ENCODE assay signal across 9 mouse cellular contexts in genomic region chr5:148379455-148380245, GRCm38 (mm10). TPM values are rescaled to one million over a fixed set of nuclear protein-coding genes. Genes with fewer than 3 reads are reported as not detected.
DNase-seq lines count a peak whose midpoint lies in the region; ATAC-seq and TF ChIP-seq lines count a peak whose summit lies in the region.
"Had no signal": no experiment of that assay in that cellular context is flagged by ENCODE, and none has a peak within 500 bp of the region (broad histone marks: within the 10 kb centered on the region; RNA-seq: fewer than 3 reads in every experiment).

No protein-coding gene starts in this region.

- H3K4me3 ChIP-seq in gastrocnemius, adult 2 months, result no peak overlapping the region
- H3K4me3 ChIP-seq in lung, adult 2 months (replicated peaks; ENCODE audit: extremely low read depth, low read depth, low read length), result no peak overlapping the region
- no peak overlapping the region for H3K4me3 ChIP-seq in forebrain, embryonic 11.5 days (ENCODE audit: low read depth, low read length)
- H3K4me3 ChIP-seq: neural tube, embryonic 12.5 days had no signal

- H3K4me2 ChIP-seq in forebrain, embryonic 11.5 days (ENCODE audit: low read depth, low read length, severe bottlenecking), result no peak overlapping the region
- H3K4me2 ChIP-seq: neural tube, embryonic 12.5 days had no signal

- H3K9ac ChIP-seq in forebrain, embryonic 11.5 days (ENCODE audit: low read length), result no peak overlapping the region
- H3K9ac ChIP-seq: neural tube, embryonic 12.5 days had no signal

- 76% methylated on average over 17 of the region's 17 CpGs for WGBS in lung, adult 2 months
- 89% methylated on average over 17 of the region's 17 CpGs for WGBS in forebrain, embryonic 11.5 days

- H3K27me3 ChIP-seq in forebrain, embryonic 11.5 days (ENCODE audit: control insufficient read depth, insufficient read depth, low read length), result no peaks in the 10 kb centered on the region
- H3K27me3 ChIP-seq: neural tube, embryonic 12.5 days had no signal

- 0 out of 2 replicates have a peak, but pooled peaks cover 3% of the 10 kb centered on the region for H3K4me1 ChIP-seq in lung, adult 2 months (ENCODE audit: control insufficient read depth, insufficient read depth, low read length)
- H3K4me1 ChIP-seq in forebrain, embryonic 11.5 days (replicated peaks; ENCODE audit: control insufficient read depth, insufficient read depth, low read length), result no peaks in the 10 kb centered on the region; the same call in 1 of the 2 replicates
- H3K4me1 ChIP-seq: neural tube, embryonic 12.5 days had no signal

- no peaks in the 10 kb centered on the region for H3K9me3 ChIP-seq in forebrain, embryonic 11.5 days (ENCODE audit: control insufficient read depth, low read length)

- H3K27ac ChIP-seq in gastrocnemius, adult 2 months, result no peak overlapping the region
- no peak overlapping the region for H3K27ac ChIP-seq in forebrain, embryonic 11.5 days (ENCODE audit: low read depth, low read length)
- H3K27ac ChIP-seq: neural tube, embryonic 12.5 days had no signal

- DNase-seq in gastrocnemius, adult 2 months, result no peak
- DNase-seq in gastrocnemius, postnatal 25 days, result no peak
- DNase-seq in ZHBTc4 (ENCODE audit: low read depth, low spot score), result peak; percentile 79
- DNase-seq in lung, adult 2 months, result no peak
- DNase-seq in spleen, postnatal 14 days (ENCODE audit: low spot score in 2 of 2), result peak; percentile 22 to 41
- no peak for DNase-seq in left cerebral cortex, postnatal 14 days (ENCODE audit: low spot score in 2 of 2)
- no peak for DNase-seq in heart, postnatal 25 days (ENCODE audit: low spot score)
- no peak for DNase-seq in forebrain, embryonic 11.5 days (ENCODE audit: low spot score)

- TF ChIP-seq CTCF in gastrocnemius, adult 2 months (IDR thresholded peaks at IDR 0.05), result peak; percentile 39
- TF ChIP-seq CTCF in lung, adult 2 months (IDR thresholded peaks at IDR 0.05; ENCODE audit: insufficient read depth, low read length), result peak; percentile 31

- H3K36me3 ChIP-seq in forebrain, embryonic 11.5 days (ENCODE audit: control insufficient read depth, insufficient read depth, low read length), result no peaks in the 10 kb centered on the region

- ATAC-seq in forebrain, embryonic 11.5 days (replicated peaks; ENCODE audit: low FRiP score), result no peak

- TF ChIP-seq POLR2A in lung, adult 2 months (IDR thresholded peaks at IDR 0.05; ENCODE audit: borderline replicate concordance, extremely low read depth, low read depth, low read length), result no peak

- intact Hi-C loops in gastrocnemius, adult 2 months (cut with DNase I), result no loop called here
- intact Hi-C loops in left cerebral cortex, postnatal 14 days (cut with DNase I), result no loop called here
- intact Hi-C loops in heart, postnatal 25 days (cut with DNase I), result no loop called here

RNA-seq across cellular contexts. Expression of gene Slc7a1, which starts 20.1 kb away (rescaled TPM):
- 1 to 10 TPM; 2.4 to 3.0 TPM for total RNA-seq in gastrocnemius, adult 2 months (2021)
- total RNA-seq in gastrocnemius, postnatal 25 days (2021), result 1 to 10 TPM; 2.9 to 3.1 TPM
- 4.9 and 5.9 TPM in 2 replicates for polyA plus RNA-seq in lung, adult 2 months (2012; rRNA removed)
- total RNA-seq in left cerebral cortex, postnatal 14 days (2021), result 10 to 100 TPM; 47.9 to 50.6 TPM
- 10 to 100 TPM; 10.7 to 15.0 TPM for total RNA-seq in heart, postnatal 25 days (2021)
- polyA plus RNA-seq in forebrain, embryonic 11.5 days (2014; fragmentation: Nextera tagmentation; extraction: Ambion mirVana), result 28.1 and 32.9 TPM in 2 replicates

Comparison
In these comparisons a context has a peak if more than half of its experiments do, and no peak if none do; other contexts are left out.
1. DNase-seq: peak in ZHBTc4 (single experiment) and spleen, postnatal 14 days (2 of 2); none in gastrocnemius, adult 2 months (single experiment), gastrocnemius, postnatal 25 days (single experiment), lung, adult 2 months (single experiment), left cerebral cortex, postnatal 14 days (0 of 2), heart, postnatal 25 days (single experiment) and forebrain, embryonic 11.5 days (single experiment).